Mouse (Mus musculus) embryonic fibroblast, embryonic 13.5 days (primary cell): Measurements from ENCODE around the gene Serpinb7.

Source experiments
- CTCF ChIP-seq: IDR thresholded peaks from 2 replicates; pipeline ENCODE4 v1.5.1; 2011; ENCODE audit warnings: mild to moderate bottlenecking, control low read depth, low read length, moderate library complexity, borderline replicate concordance; ENCODE audit not compliant: insufficient read depth
- POLR2A ChIP-seq: IDR thresholded peaks from 2 replicates; pipeline ENCODE4 v1.6.1; 2011; ENCODE audit warnings: low read depth, mild to moderate bottlenecking, control low read depth, low read length, moderate library complexity

DNA sequence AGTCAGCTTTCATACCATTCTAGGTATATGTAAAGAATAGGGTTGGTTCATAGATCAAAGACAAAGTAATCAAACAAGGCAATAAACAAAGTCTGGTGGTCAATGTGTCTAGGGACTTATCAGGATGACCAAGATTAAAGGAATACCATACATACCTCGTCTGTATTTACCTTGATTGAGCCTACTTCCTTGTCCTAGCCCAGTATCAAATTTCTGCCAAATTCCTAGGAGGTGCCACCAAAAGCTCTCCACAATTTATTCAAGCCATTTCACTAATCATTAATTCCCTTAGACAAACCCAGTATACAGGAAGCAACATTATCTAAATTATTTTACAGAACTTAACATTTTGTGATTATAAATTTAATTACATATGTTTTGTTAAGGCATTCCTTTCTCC lies 15.2 kb downstream of the Serpinb7 start:
- TF ChIP-seq POLR2A (no peak), CTCF (no peak)
